Mouse (Mus musculus) adrenal gland, adult 18-20 months (tissue): ENCODE data around the gene Nckap5. TPM values are rescaled to one million over a fixed set of nuclear protein-coding genes. Genes with fewer than 3 reads are reported as not detected.
"Not testable (repeated sequence)": the region's sequence is repeated elsewhere in the genome, so short reads cannot be mapped to it uniquely, and the experiment has no call there.

ENCODE experiments used
- DNase-seq, 2 experiments: peaks; one replicate each; pipeline ENCODE4 v3.0.0; 2021 to 2022; ENCODE audit warnings: low spot score in 2 of 2
- total RNA-seq, 2 experiments: library from RNA; stranded (reverse); gene quantifications; 1 replicate in 1 of 2; 2 replicates in 1 of 2; pipeline ENCODE4 v1.2.3; 2021

Nckap5 gene
- total RNA-seq, 2 experiments from 2014 or later, result 25.8 to 55.1 TPM

DNA sequence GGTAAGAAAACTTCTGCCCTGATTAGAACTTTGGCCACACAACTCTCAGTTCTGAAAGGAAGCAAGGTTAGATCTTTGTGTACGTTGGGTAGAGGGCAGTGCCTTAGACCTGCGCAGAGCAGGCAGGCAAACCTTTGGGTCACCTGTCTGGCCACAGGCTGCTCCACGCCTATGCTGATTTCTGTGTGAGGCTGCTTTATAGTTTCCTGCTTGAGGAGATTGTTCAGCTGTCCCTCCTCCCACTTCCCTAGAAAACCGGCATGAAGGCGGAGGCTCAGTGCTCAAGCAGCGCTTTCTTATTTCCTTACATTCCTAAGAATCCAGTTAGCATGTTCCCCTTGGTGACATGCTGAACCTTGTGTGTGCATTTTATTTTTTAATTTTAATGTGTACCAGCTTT, 620.4 kb downstream of the Nckap5 start:
- no peak for DNase-seq

DNA sequence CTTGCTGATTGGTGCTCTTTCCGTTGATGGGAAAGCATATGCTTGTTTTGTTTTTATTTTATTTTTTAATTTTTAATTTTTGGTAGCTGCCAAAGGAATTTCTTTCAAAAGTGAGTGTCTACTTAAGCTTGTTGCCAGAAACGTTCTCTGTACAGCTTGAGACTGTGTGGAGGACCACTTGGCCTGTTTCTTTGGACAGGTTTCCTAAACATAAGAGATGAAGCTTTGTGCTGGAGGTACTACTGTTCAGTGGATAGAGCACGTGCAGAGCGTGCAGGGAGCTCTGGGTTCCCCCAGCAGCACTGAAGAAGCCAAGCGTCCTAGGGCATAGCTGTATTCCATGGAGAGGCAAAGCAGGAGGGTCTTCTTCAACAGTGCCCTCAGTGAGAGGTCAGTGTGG, 620.9 kb downstream of the Nckap5 start:
- DNase-seq, result no peak

DNA sequence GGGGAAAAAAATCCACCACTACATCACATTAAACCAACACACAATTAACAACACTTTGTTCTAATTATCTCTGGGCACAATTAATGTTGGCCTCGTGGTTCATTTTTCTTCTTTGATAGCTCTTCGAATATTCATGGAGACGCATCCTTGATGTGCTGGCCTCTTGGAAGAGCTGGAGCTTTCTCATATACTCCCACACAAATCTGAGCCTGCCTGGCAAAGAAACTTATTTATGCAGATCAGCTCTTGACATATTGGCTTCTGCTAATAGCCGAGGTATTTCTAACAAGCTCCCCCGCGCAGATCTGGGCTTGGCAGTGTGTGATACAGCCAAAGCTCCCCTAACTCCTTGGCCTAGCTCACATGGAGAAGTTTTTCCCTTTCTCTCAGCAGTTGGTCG, 621.5 kb downstream of the Nckap5 start:
- DNase-seq, result no peak

GRCm38 (mm10) chr1:126196937-126197336, 633.7 kb downstream of the Nckap5 start:
- no peak for DNase-seq

- DNase-seq, result no peak
Observed at GRCm38 (mm10) chr1:126190353-126190752, 640.2 kb downstream of the Nckap5 start.

DNA sequence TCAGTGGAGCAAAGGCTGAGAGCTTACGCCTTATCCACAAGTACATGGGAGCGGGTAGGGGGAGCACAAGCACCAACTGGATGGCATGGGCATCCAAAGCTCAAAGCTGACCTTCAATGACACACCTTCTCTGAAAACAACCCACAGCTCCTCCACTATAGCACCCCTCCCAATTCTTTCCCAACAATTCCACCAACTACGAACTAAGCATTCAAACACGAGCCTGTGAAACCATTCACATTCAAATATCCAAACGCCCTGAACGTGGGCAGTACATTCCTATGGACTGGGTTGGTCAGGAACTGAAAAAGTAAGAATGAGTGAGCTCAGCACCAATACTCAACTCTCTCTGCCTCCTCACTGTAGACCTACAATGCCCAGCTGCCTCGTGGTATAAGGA, 646.8 kb downstream of the Nckap5 start:
- DNase-seq, result no peak

DNA sequence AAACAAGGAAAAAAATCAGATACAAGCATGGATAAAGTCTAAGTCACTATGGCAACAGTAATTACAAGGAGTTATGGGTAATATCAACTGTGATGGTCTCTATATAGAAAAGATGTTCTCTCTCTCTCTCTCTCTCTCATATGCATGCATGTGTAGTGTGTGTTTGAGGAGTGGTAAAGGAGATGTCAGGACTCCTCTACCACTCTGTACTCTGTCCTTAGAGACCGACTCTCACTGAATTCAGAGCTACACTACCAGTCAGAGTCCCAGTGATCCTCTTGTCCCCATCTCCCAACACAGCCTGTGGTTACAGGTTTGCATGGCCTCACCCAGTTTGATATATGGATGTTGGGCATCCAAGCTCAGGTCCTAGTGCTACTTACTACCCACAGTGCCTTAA, 662.0 kb downstream of the Nckap5 start:
- no peak for DNase-seq

DNA sequence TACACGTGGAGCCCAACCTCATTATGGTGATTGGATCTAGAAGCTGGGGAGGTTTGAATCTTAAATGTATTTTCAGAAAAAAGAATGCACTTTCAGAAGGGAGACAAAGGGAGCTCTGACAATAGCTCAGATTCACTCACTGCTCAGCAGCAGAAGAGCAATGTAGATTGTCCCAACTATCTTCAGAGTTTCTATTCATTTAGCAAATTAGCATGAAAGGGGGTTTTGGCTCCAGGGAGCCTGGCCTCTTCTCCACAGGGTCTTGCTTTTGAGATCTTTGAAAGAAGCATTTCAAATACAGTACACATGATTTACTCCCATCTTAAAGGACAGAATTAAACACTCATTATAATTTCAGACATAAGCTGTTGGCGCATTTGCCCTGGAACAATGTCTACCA, 662.5 kb downstream of the Nckap5 start:
- DNase-seq, result no peak

- DNase-seq, result no peak
Observed at GRCm38 (mm10) chr1:126167546-126167945, 663.1 kb downstream of the Nckap5 start.

- DNase-seq, result no peak
Observed at GRCm38 (mm10) chr1:126159287-126159686, 671.3 kb downstream of the Nckap5 start.

DNA sequence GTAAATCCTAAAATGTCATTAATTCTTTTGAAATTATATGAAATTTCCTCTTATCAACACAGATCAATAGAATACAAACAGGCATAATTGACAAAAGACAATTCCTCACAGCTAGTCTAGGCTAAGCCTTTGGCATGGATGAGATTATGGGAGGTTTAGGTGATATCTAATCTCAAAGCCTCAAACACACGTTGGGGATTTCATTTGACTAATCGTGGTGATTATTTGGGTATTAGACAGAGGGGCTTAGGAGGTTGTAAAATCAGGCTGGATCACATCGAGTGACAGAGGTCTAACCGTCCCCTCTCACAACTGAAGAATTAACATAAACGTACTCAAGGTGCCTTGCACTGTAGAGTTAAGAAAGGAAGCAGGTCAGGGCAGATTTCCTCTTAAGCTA, 674.8 kb downstream of the Nckap5 start:
- no peak for DNase-seq

GRCm38 (mm10) chr1:126153516-126154234, 676.9 kb downstream of the Nckap5 start:
- DNase-seq, result peak; percentile 46 to 53

GRCm38 (mm10) chr1:126152217-126152616, 678.4 kb downstream of the Nckap5 start:
- no peak for DNase-seq

- DNase-seq, result no peak
Observed at GRCm38 (mm10) chr1:126149966-126150365, 680.6 kb downstream of the Nckap5 start.

DNA sequence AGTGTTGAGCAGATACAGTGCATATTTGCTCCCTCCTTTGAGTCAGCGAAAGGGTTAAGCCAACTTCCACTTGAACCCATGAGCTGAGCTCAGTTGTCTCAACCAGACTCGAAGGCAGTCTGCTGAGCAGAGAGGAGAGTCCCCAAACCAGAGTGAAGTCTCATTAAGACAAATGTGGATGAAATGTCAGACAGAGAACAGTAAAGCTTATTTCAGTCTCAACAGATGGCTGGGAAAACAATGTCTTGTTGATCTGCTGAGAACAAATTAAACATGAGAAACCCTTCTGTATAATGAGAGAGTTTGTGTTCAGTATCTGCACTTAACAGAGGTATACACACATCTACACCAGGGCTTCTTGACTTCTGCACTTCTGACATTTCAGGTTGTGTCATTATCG, 694.9 kb downstream of the Nckap5 start:
- DNase-seq, result no peak

- no peak for DNase-seq
Observed at GRCm38 (mm10) chr1:126132316-126132715, 698.3 kb downstream of the Nckap5 start.

DNA sequence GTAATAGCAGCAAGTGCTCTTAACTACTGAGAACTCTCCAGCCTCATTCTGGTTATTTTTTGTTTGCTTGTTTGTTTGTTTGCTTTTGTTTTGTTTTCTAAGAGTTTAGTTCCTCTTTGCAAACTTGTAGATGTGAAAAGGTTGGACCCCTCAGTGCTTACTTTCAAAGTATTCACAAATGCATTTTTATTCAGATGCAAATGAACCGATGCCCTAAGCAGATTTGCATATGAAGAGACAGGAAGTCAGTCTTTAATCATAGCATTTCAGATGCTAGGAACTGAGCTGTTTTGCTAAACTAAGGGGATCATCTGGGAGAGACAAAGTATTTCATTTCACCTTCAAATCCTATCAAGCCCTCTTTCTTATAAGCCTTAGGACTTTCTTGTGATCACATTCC, 701.5 kb downstream of the Nckap5 start:
- DNase-seq, result no peak

DNA sequence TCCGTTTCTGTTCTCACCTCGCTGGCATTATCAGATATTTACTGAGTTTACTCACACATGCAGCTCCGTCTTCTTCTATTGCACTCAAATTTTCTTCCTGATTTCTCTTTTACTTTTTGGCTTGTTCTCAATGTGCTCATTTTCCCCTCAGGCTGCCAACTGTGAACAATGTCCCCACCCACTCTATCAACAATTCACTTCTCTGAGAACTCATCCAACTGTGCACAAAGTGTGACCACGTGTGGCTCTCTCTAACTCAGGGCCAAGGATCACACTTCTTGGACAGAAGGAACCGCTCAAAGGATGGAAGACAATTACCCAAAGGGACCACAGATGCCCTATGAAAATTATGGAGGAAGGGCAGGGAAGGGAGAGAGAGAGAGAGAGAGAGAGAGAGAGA, 707.5 kb downstream of the Nckap5 start:
- DNase-seq, result no peak

- DNase-seq, result no peak
Observed at GRCm38 (mm10) chr1:126120506-126120905, 710.1 kb downstream of the Nckap5 start.

- no peak for DNase-seq
Observed at GRCm38 (mm10) chr1:126116034-126116433, 714.6 kb downstream of the Nckap5 start.

GRCm38 (mm10) chr1:126105673-126106256, 724.8 kb downstream of the Nckap5 start:
- no peak for DNase-seq

- no peak for DNase-seq
Observed at GRCm38 (mm10) chr1:126094346-126094745, 736.3 kb downstream of the Nckap5 start.

DNA sequence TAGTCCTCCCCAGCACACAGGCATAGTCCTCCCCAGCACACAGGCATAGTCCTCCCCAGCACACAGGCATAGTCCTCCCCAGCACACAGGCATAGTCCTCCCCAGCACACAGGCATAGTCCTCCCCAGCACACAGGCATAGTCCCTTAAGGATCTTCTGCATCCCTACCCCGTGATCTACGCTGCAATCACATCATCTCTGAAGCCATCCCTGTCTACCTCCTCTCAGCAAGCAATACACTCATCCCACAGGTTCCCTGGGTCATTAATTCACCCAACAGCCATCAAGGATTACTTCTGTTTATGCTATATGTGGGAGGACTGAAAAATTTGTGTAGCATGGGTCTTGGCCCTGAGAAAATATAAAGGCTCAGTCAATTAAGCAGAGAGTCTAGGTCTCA, 738.6 kb downstream of the Nckap5 start:
- not testable (repeated sequence) for DNase-seq
